ENCODE assay signal across 24 mouse cellular contexts in the genomic region with DNA sequence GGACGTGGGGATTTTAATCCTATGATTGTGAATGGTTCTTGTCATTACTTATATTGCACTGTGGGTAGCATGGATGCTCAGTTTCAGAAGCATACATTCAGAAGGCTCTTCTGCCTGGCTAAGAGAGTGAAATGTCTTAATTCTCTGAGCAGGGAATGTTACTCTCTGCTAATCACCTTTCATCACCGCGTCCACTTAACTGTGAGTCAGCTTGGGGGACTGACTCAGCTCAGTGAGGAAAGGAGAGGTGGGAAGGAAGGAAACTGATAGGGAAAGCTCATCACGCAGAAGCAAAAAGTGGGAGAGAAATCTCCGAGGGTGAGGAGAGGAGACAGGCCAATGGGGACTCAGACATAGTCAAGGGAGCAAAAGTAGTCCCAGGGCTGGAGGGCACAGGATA. TPM values are rescaled to one million over a fixed set of nuclear protein-coding genes. Genes with fewer than 3 reads are reported as not detected.
"Had no signal": no experiment of that assay in that cellular context is flagged by ENCODE, and none has a peak within 500 bp of the region (broad histone marks: within the 10 kb centered on the region; RNA-seq: fewer than 3 reads in every experiment).

No protein-coding gene starts in this region.

- H3K27me3 ChIP-seq: limb, embryonic 12.5 days; limb, embryonic 15.5 days; midbrain, embryonic 12.5 days; midbrain, embryonic 15.5 days; neural tube, embryonic 13.5 days; stomach, embryonic 15.5 days had no signal

- H3K9me3 ChIP-seq: limb, embryonic 12.5 days; limb, embryonic 15.5 days; midbrain, embryonic 12.5 days; midbrain, embryonic 15.5 days; neural tube, embryonic 13.5 days; stomach, embryonic 15.5 days had no signal

- H3K4me3 ChIP-seq: layer of hippocampus, adult 2 months; left cerebral cortex, adult 2 months; limb, embryonic 12.5 days; limb, embryonic 15.5 days; midbrain, embryonic 12.5 days; midbrain, embryonic 15.5 days; neural tube, embryonic 13.5 days; stomach, embryonic 15.5 days had no signal

- H3K9ac ChIP-seq: limb, embryonic 12.5 days; limb, embryonic 15.5 days; liver, embryonic 14.5 days; liver, postnatal 0 days; lung, embryonic 14.5 days; midbrain, embryonic 12.5 days; midbrain, embryonic 15.5 days; neural tube, embryonic 13.5 days; stomach, embryonic 15.5 days had no signal

- H3K4me2 ChIP-seq: limb, embryonic 12.5 days; limb, embryonic 15.5 days; liver, embryonic 11.5 days; lung, embryonic 14.5 days; midbrain, embryonic 12.5 days; midbrain, embryonic 15.5 days; neural tube, embryonic 13.5 days; stomach, embryonic 15.5 days had no signal

- DNase-seq: kidney, adult 9 months; kidney, postnatal 25 days; layer of hippocampus, postnatal 36 days; liver, postnatal 0 days; lung, embryonic 14.5 days; retina, postnatal 1 day; right cerebral cortex, postnatal 25 days; spleen, adult 18-20 months; thymus, postnatal 36 days had no signal

- H3K27ac ChIP-seq: kidney, postnatal 0 days; layer of hippocampus, adult 2 months; left cerebral cortex, adult 2 months; limb, embryonic 12.5 days; limb, embryonic 15.5 days; liver, embryonic 14.5 days; macrophage; midbrain, embryonic 12.5 days; midbrain, embryonic 15.5 days; neural tube, embryonic 13.5 days; stomach, embryonic 15.5 days had no signal

- H3K4me1 ChIP-seq: limb, embryonic 12.5 days; limb, embryonic 15.5 days; stomach, embryonic 15.5 days had no signal

- ATAC-seq: liver, postnatal 0 days; lung, postnatal 0 days; midbrain, embryonic 15.5 days had no signal

- H3K36me3 ChIP-seq: limb, embryonic 12.5 days; limb, embryonic 15.5 days; midbrain, embryonic 15.5 days; stomach, embryonic 15.5 days had no signal

RNA-seq across cellular contexts. Expression of a gene that starts 10.9 kb away (rescaled TPM):
- total RNA-seq: megakaryocyte, adult 5-6 weeks; neutrophil, adult 5-6 weeks had no signal
- polyA plus RNA-seq: macrophage had no signal
